Mouse (Mus musculus): ENCODE results near the gene Dand5. TPM values are rescaled to one million over a fixed set of nuclear protein-coding genes. Genes with fewer than 3 reads are reported as not detected.

The Dand5 gene
- polyA plus RNA-seq, 1 experiment = 3.1 TPM

GRCm38 (mm10) chr8:84792429-84792947 is 30.1 kb downstream of the Dand5 start:
- peaks cover 64% of the 10 kb centered on the region for H3K4me1 ChIP-seq
- H3K9me3 ChIP-seq = no peaks in the 10 kb centered on the region
- TF ChIP-seq GATA1 (IDR thresholded peaks at IDR 0.05; ENCODE audit: borderline replicate concordance, low read length) (no peak), FLI1 (IDR thresholded peaks at IDR 0.05; ENCODE audit: low read length) (no peak)
- H3K36me3 ChIP-seq (replicated peaks; ENCODE audit: low read length) = peaks cover 8% of the 10 kb centered on the region
- H3K27me3 ChIP-seq (replicated peaks) = peaks cover 74% of the 10 kb centered on the region
- no peak overlapping the region for H3K4me3 ChIP-seq (replicated peaks)

GRCm38 (mm10) chr8:84790537-84790936 is 32.1 kb downstream of the Dand5 start:
- TF ChIP-seq FLI1 (IDR thresholded peaks at IDR 0.05; ENCODE audit: low read length) (no peak), GATA1 (IDR thresholded peaks at IDR 0.05; ENCODE audit: borderline replicate concordance, low read length) (no peak)
- Histone ChIP-seq H3K4me3 (replicated peaks) (no peak overlapping the region), H3K4me1 (peaks cover 59% of the 10 kb centered on the region), H3K27me3 (replicated peaks) (peaks cover 74% of the 10 kb centered on the region), H3K9me3 (no peaks in the 10 kb centered on the region), H3K36me3 (replicated peaks; ENCODE audit: low read length) (peaks cover 6% of the 10 kb centered on the region)

GRCm38 (mm10) chr8:84789855-84790486 is 32.7 kb downstream of the Dand5 start:
- TF ChIP-seq GATA1 (IDR thresholded peaks at IDR 0.05; ENCODE audit: borderline replicate concordance, low read length) (no peak), FLI1 (IDR thresholded peaks at IDR 0.05; ENCODE audit: low read length) (no peak)
- peaks cover 57% of the 10 kb centered on the region for H3K4me1 ChIP-seq
- H3K4me3 ChIP-seq (replicated peaks) = no peak overlapping the region
- H3K9me3 ChIP-seq = peaks cover 2% of the 10 kb centered on the region
- H3K36me3 ChIP-seq (replicated peaks; ENCODE audit: low read length) = peaks cover 6% of the 10 kb centered on the region
- H3K27me3 ChIP-seq (replicated peaks) = peaks cover 75% of the 10 kb centered on the region

GRCm38 (mm10) chr8:84789345-84789744 is 33.3 kb downstream of the Dand5 start:
- Histone ChIP-seq H3K4me3 (replicated peaks) (no peak overlapping the region), H3K4me1 (peaks cover 57% of the 10 kb centered on the region), H3K36me3 (replicated peaks; ENCODE audit: low read length) (peaks cover 6% of the 10 kb centered on the region), H3K27me3 (replicated peaks) (peaks cover 75% of the 10 kb centered on the region), H3K9me3 (peaks cover 8% of the 10 kb centered on the region)
- TF ChIP-seq FLI1 (IDR thresholded peaks at IDR 0.05; ENCODE audit: low read length) (no peak), GATA1 (IDR thresholded peaks at IDR 0.05; ENCODE audit: borderline replicate concordance, low read length) (no peak)

GRCm38 (mm10) chr8:84788896-84789295 is 33.7 kb downstream of the Dand5 start:
- peaks cover 78% of the 10 kb centered on the region for H3K27me3 ChIP-seq (replicated peaks)

GRCm38 (mm10) chr8:84787523-84788302 is 34.9 kb downstream of the Dand5 start:
- Histone ChIP-seq H3K27me3 (replicated peaks) (peaks cover 73% of the 10 kb centered on the region), H3K4me1 (peaks cover 43% of the 10 kb centered on the region), H3K9me3 (peaks cover 10% of the 10 kb centered on the region), H3K4me3 (replicated peaks) (no peak overlapping the region), H3K36me3 (replicated peaks; ENCODE audit: low read length) (peaks cover 6% of the 10 kb centered on the region)
- TF ChIP-seq FLI1 (IDR thresholded peaks at IDR 0.05; ENCODE audit: low read length) (no peak), GATA1 (IDR thresholded peaks at IDR 0.05; ENCODE audit: borderline replicate concordance, low read length) (no peak)

More at GRCm38 (mm10) chr8:84788896-84789295, 33.7 kb downstream of the Dand5 start:
- TF ChIP-seq FLI1 (IDR thresholded peaks at IDR 0.05; ENCODE audit: low read length) (no peak), GATA1 (IDR thresholded peaks at IDR 0.05; ENCODE audit: borderline replicate concordance, low read length) (no peak)
- peaks cover 10% of the 10 kb centered on the region for H3K9me3 ChIP-seq
- H3K4me3 ChIP-seq (replicated peaks) = no peak overlapping the region
- H3K36me3 ChIP-seq (replicated peaks; ENCODE audit: low read length) = peaks cover 6% of the 10 kb centered on the region
- H3K4me1 ChIP-seq = peaks cover 55% of the 10 kb centered on the region

GRCm38 (mm10) chr8:84786801-84787467 is 35.7 kb downstream of the Dand5 start:
- TF ChIP-seq FLI1 (IDR thresholded peaks at IDR 0.05; ENCODE audit: low read length) (no peak), GATA1 (IDR thresholded peaks at IDR 0.05; ENCODE audit: borderline replicate concordance, low read length) (no peak)
- peaks cover 6% of the 10 kb centered on the region for H3K36me3 ChIP-seq (replicated peaks; ENCODE audit: low read length)
- no peak overlapping the region for H3K4me3 ChIP-seq (replicated peaks)
- H3K9me3 ChIP-seq = peaks cover 10% of the 10 kb centered on the region
- peaks cover 43% of the 10 kb centered on the region for H3K4me1 ChIP-seq
- peaks cover 74% of the 10 kb centered on the region for H3K27me3 ChIP-seq (replicated peaks)

GRCm38 (mm10) chr8:84785756-84786677 is 36.6 kb downstream of the Dand5 start:
- H3K36me3 ChIP-seq (replicated peaks; ENCODE audit: low read length) = peaks cover 6% of the 10 kb centered on the region
- H3K4me1 ChIP-seq = peaks cover 49% of the 10 kb centered on the region
- peaks cover 78% of the 10 kb centered on the region for H3K27me3 ChIP-seq (replicated peaks)
- H3K4me3 ChIP-seq (replicated peaks) = no peak overlapping the region
- no peak for TF ChIP-seq FLI1 (IDR thresholded peaks at IDR 0.05; ENCODE audit: low read length)
- TF ChIP-seq GATA1 (IDR thresholded peaks at IDR 0.05; ENCODE audit: borderline replicate concordance, low read length) = no peak
- H3K9me3 ChIP-seq = peaks cover 10% of the 10 kb centered on the region

- H3K36me3 ChIP-seq (replicated peaks; ENCODE audit: low read length) = peaks cover 6% of the 10 kb centered on the region
- H3K4me3 ChIP-seq (replicated peaks) = no peak overlapping the region
- TF ChIP-seq GATA1 (IDR thresholded peaks at IDR 0.05; ENCODE audit: borderline replicate concordance, low read length) = no peak
- TF ChIP-seq FLI1 (IDR thresholded peaks at IDR 0.05; ENCODE audit: low read length) = no peak
- H3K4me1 ChIP-seq = peaks cover 45% of the 10 kb centered on the region
- peaks cover 73% of the 10 kb centered on the region for H3K27me3 ChIP-seq (replicated peaks)
- peaks cover 10% of the 10 kb centered on the region for H3K9me3 ChIP-seq
These were observed 37.2 kb downstream of the Dand5 start for GRCm38 (mm10) chr8:84785506-84785755.
